Mouse (Mus musculus): ENCODE results near the gene Abraxas2.

GRCm38 (mm10) chr7:132859042-132859958, at the start of gene Abraxas2:
- TF ChIP-seq CTCF (IDR thresholded peaks at IDR 0.05 in 2 of 3, conservative IDR thresholded peaks at IDR 0.05 in 1 of 3; ENCODE audit: control insufficient read depth in 1 of 3, insufficient read depth in 1 of 3, low read depth in 2 of 3, low read length in 3 of 3, poor library complexity in 1 of 3, severe bottlenecking in 1 of 3): no peak
- no peak for TF ChIP-seq USF2 (IDR thresholded peaks at IDR 0.05; ENCODE audit: borderline replicate concordance in 1 of 2, insufficient read depth in 1 of 2, low read depth in 1 of 2, low read length in 2 of 2)
- peak; percentile 71 for TF ChIP-seq ZMIZ1 (IDR thresholded peaks at IDR 0.05; ENCODE audit: low read depth, low read length)
- TF ChIP-seq POLR2A (IDR thresholded peaks at IDR 0.05; ENCODE audit: control insufficient read depth in 1 of 2, insufficient read depth in 1 of 2, low read depth in 1 of 2, low read length in 2 of 2, poor library complexity in 1 of 2): peak; percentile 70 to 81
- peak; percentile 76 for TF ChIP-seq TCF12 (IDR thresholded peaks at IDR 0.05; ENCODE audit: low read depth, low read length)
- TF ChIP-seq JUND (IDR thresholded peaks at IDR 0.05; ENCODE audit: low read depth, low read length): no peak
- TF ChIP-seq POLR2AphosphoS2 (IDR thresholded peaks at IDR 0.05; ENCODE audit: low read length): no peak; the same call in 1 of the 2 replicates
- TF ChIP-seq TAL1 (IDR thresholded peaks at IDR 0.05; ENCODE audit: low read length): no peak
- TF ChIP-seq USF1 (IDR thresholded peaks at IDR 0.05; ENCODE audit: low read depth, low read length): no peak
- TF ChIP-seq CHD2 (IDR thresholded peaks at IDR 0.05; ENCODE audit: low read length): no peak
- TF ChIP-seq EP300 (IDR thresholded peaks at IDR 0.05; ENCODE audit: low read depth in 1 of 2, low read length in 2 of 2): no peak
